Mouse (Mus musculus) thymus, adult 2 months (tissue): ENCODE data around the gene Pla2g7. TPM values are rescaled to one million over a fixed set of nuclear protein-coding genes. Genes with fewer than 3 reads are reported as not detected.

ENCODE experiments used
- DNase-seq: peaks from one replicate; pipeline ENCODE4 v3.0.0; 2021
- H3K27ac ChIP-seq: fragments of 200-500 bp; 2 replicates; pipeline ENCODE4 v1.5.1; 2012; ENCODE audit warnings: low read length, control low read depth; ENCODE audit not compliant: control insufficient read depth, insufficient read depth
- H3K27me3 ChIP-seq: fragments of 200-500 bp; 2 replicates; pipeline ENCODE4 v1.6.1; 2012; ENCODE audit warnings: mild to moderate bottlenecking, low read length, moderate library complexity, mixed read lengths; ENCODE audit not compliant: control insufficient read depth, insufficient read depth
- H3K36me3 ChIP-seq: fragments of 200-500 bp; 2 replicates; pipeline ENCODE4 v1.6.1; 2012; ENCODE audit warnings: mild to moderate bottlenecking, low read length, moderate library complexity; ENCODE audit not compliant: control insufficient read depth, insufficient read depth
- H3K4me1 ChIP-seq: fragments of 200-500 bp; replicated peaks from 2 replicates; pipeline ENCODE4 v1.6.1; 2012; ENCODE audit warnings: low read length; ENCODE audit not compliant: control insufficient read depth, insufficient read depth
- H3K4me3 ChIP-seq: fragments of 200-500 bp; 2 replicates; pipeline ENCODE4 v1.5.1; 2012; ENCODE audit warnings: mild to moderate bottlenecking, low read length, control low read depth, moderate library complexity; ENCODE audit not compliant: control insufficient read depth, insufficient read depth
- CTCF ChIP-seq: fragments of 200-500 bp; IDR thresholded peaks from 2 replicates; pipeline ENCODE4 v1.5.1; 2012; ENCODE audit warnings: mild to moderate bottlenecking, control low read depth, low read length, moderate library complexity, borderline replicate concordance; ENCODE audit not compliant: control insufficient read depth, poor library complexity, insufficient read depth; ENCODE audit errors: extremely low read depth
- POLR2A ChIP-seq: fragments of 200-500 bp; IDR thresholded peaks from 2 replicates; pipeline ENCODE4 v1.6.1; 2012; ENCODE audit warnings: mild to moderate bottlenecking, low read length, control low read depth, moderate library complexity; ENCODE audit not compliant: control insufficient read depth, poor library complexity, insufficient read depth; ENCODE audit errors: extremely low read depth
- WGBS: fragments of 180-500 bp; shearing (Covaris S2); methylation state at CpG from one replicate; pipeline ENCODE4 v1.1.7; 2018; 5-methylcytosine and 5-hydroxymethylcytosine counted together
- polyA plus RNA-seq: library from polyadenylated mRNA; depleted of rRNA; stranded (reverse); fragments of >200 nt; gene quantifications from 2 replicates; pipeline ENCODE4 v1.2.3, GENCODE M21; 2012

Gene Pla2g7
- polyA plus RNA-seq, 1 experiment: 9.0 TPM

GRCm38 (mm10) chr17:43557541-43558090 lies 10.3 kb upstream of the Pla2g7 start:
- TF ChIP-seq POLR2A (no peak), CTCF (no peak)
- Histone ChIP-seq H3K4me3 (no peak overlapping the region), H3K27me3 (no peaks in the 10 kb centered on the region), H3K27ac (peak overlapping the region; percentile 44; the same call in 1 of the 2 replicates), H3K36me3 (no peaks in the 10 kb centered on the region), H3K4me1 (no peaks in the 10 kb centered on the region)
- DNase-seq: no peak
- WGBS: 68% methylated on average over 6 of the region's 6 CpGs

GRCm38 (mm10) chr17:43558678-43559077 lies 9.2 kb upstream of the Pla2g7 start:
- Histone ChIP-seq H3K4me1 (no peaks in the 10 kb centered on the region), H3K4me3 (no peak overlapping the region), H3K27me3 (no peaks in the 10 kb centered on the region), H3K36me3 (no peaks in the 10 kb centered on the region), H3K27ac (no peak overlapping the region)
- TF ChIP-seq POLR2A (no peak), CTCF (no peak)
- WGBS: 88% methylated on average over 3 of the region's 3 CpGs
- no peak for DNase-seq

- Histone ChIP-seq H3K27ac (no peak overlapping the region), H3K36me3 (no peaks in the 10 kb centered on the region), H3K27me3 (no peaks in the 10 kb centered on the region; the same call in 1 of the 2 replicates), H3K4me1 (no peaks in the 10 kb centered on the region), H3K4me3 (no peak overlapping the region)
- TF ChIP-seq POLR2A: no peak
- TF ChIP-seq CTCF: no peak
- DNase-seq: no peak
- WGBS: 91% methylated on average over 7 of the region's 7 CpGs
Observed at GRCm38 (mm10) chr17:43563192-43563987, 4.5 kb upstream of the Pla2g7 start.

GRCm38 (mm10) chr17:43567593-43567991 lies 306 bp upstream of the Pla2g7 start:
- Histone ChIP-seq H3K27me3 (no peaks in the 10 kb centered on the region; the same call in 1 of the 2 replicates), H3K36me3 (no peaks in the 10 kb centered on the region), H3K4me1 (no peaks in the 10 kb centered on the region), H3K27ac (no peak overlapping the region), H3K4me3 (no peak overlapping the region)
- DNase-seq: no peak
- no peak for TF ChIP-seq POLR2A
- TF ChIP-seq CTCF: no peak
- WGBS: 66% methylated on average over 12 of the region's 12 CpGs

- no peak for DNase-seq
- Histone ChIP-seq H3K36me3 (no peaks in the 10 kb centered on the region), H3K27ac (no peak overlapping the region), H3K4me3 (no peak overlapping the region), H3K27me3 (no peaks in the 10 kb centered on the region; the same call in 1 of the 2 replicates), H3K4me1 (no peaks in the 10 kb centered on the region)
- TF ChIP-seq CTCF (no peak), POLR2A (no peak)
- 50% methylated on average over 7 of the region's 7 CpGs for WGBS
Observed at GRCm38 (mm10) chr17:43569287-43569686, 1.4 kb downstream of the Pla2g7 start.

GRCm38 (mm10) chr17:43573624-43574073 lies 5.8 kb downstream of the Pla2g7 start:
- Histone ChIP-seq H3K27me3 (no peaks in the 10 kb centered on the region), H3K36me3 (no peaks in the 10 kb centered on the region), H3K4me1 (no peaks in the 10 kb centered on the region), H3K4me3 (no peak overlapping the region), H3K27ac (no peak overlapping the region)
- TF ChIP-seq CTCF (no peak), POLR2A (no peak)
- 41% methylated on average over 3 of the region's 3 CpGs for WGBS
- no peak for DNase-seq

- Histone ChIP-seq H3K4me1 (no peaks in the 10 kb centered on the region), H3K36me3 (no peaks in the 10 kb centered on the region), H3K27ac (no peak overlapping the region), H3K4me3 (no peak overlapping the region), H3K27me3 (no peaks in the 10 kb centered on the region)
- no peak for TF ChIP-seq CTCF
- no peak for TF ChIP-seq POLR2A
- DNase-seq: no peak
- 55% methylated on average over 3 of the region's 3 CpGs for WGBS
Observed at GRCm38 (mm10) chr17:43580456-43580855, 12.6 kb downstream of the Pla2g7 start.
